Mouse (Mus musculus): ENCODE data around the gene 4931422A03Rik. TPM values are rescaled to one million over a fixed set of nuclear protein-coding genes. Genes with fewer than 3 reads are reported as not detected.
"Not testable (repeated sequence)": the region's sequence is repeated elsewhere in the genome, so short reads cannot be mapped to it uniquely, and the experiment has no call there.

Gene 4931422A03Rik
- polyA plus RNA-seq, 1 experiment: not detected

- Histone ChIP-seq H3K9ac (ENCODE audit: low read depth, poor library complexity, severe bottlenecking) (peak overlapping the region; percentile 17), H3K4me1 (ENCODE audit: control insufficient read depth, insufficient read depth, low read length) (peaks cover 2% of the 10 kb centered on the region), H3K27me3 (ENCODE audit: control insufficient read depth, insufficient read depth, low read length, poor library complexity, severe bottlenecking) (no peaks in the 10 kb centered on the region), H3K9me3 (replicated peaks; ENCODE audit: control insufficient read depth, insufficient read depth, low read length, poor library complexity, severe bottlenecking) (no peaks in the 10 kb centered on the region), H3K4me3 (ENCODE audit: low read depth, low read length) (peak overlapping the region; percentile 18; the same call in 1 of the 2 replicates), H3K36me3 (ENCODE audit: control insufficient read depth, insufficient read depth, low read length, poor library complexity, severe bottlenecking) (no peaks in the 10 kb centered on the region), H3K27ac (ENCODE audit: insufficient read depth, low read length) (peak overlapping the region; percentile 97)
- TF ChIP-seq CTCF (IDR thresholded peaks at IDR 0.05; ENCODE audit: low read depth, low read length) (no peak), POLR2A (IDR thresholded peaks at IDR 0.05; ENCODE audit: insufficient read depth, low read length) (no peak), EP300 (IDR thresholded peaks at IDR 0.05; ENCODE audit: insufficient read depth, low read depth, low read length) (no peak)
Measured at GRCm38 (mm10) chr2:103992162-103992561, 36.0 kb downstream of the 4931422A03Rik start.

DNA sequence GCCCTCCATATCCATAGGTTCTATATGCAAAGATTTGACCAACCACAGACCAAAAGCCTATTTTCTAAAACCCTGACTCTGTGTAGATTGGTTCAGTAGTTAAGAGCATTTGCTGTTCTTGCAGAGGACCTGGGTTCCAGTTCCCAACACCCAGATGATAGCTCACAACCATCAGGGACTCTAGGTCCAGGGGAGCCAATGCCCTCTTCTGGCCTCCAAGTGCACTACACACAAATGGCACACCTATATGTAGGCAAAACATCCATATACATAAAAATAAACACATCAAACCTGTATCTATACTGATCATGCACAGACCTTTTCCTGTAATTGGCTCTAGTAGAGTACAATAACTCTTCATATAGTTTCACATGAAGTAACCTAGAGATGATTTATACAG lies 36.9 kb downstream of the 4931422A03Rik start:
- peak; percentile 52 for TF ChIP-seq CTCF (IDR thresholded peaks at IDR 0.05; ENCODE audit: low read depth, low read length)
- TF ChIP-seq EP300 (IDR thresholded peaks at IDR 0.05; ENCODE audit: insufficient read depth, low read depth, low read length): no peak
- Histone ChIP-seq H3K4me3 (ENCODE audit: low read depth, low read length) (no peak overlapping the region), H3K9me3 (replicated peaks; ENCODE audit: control insufficient read depth, insufficient read depth, low read length, poor library complexity, severe bottlenecking) (no peaks in the 10 kb centered on the region), H3K27ac (ENCODE audit: insufficient read depth, low read length) (no peak overlapping the region), H3K36me3 (ENCODE audit: control insufficient read depth, insufficient read depth, low read length, poor library complexity, severe bottlenecking) (no peaks in the 10 kb centered on the region), H3K9ac (ENCODE audit: low read depth, poor library complexity, severe bottlenecking) (no peak overlapping the region), H3K4me1 (ENCODE audit: control insufficient read depth, insufficient read depth, low read length) (peaks cover 2% of the 10 kb centered on the region), H3K27me3 (ENCODE audit: control insufficient read depth, insufficient read depth, low read length, poor library complexity, severe bottlenecking) (no peaks in the 10 kb centered on the region)

- H3K36me3 ChIP-seq (ENCODE audit: control insufficient read depth, insufficient read depth, low read length, poor library complexity, severe bottlenecking): no peaks in the 10 kb centered on the region
- H3K9me3 ChIP-seq (replicated peaks; ENCODE audit: control insufficient read depth, insufficient read depth, low read length, poor library complexity, severe bottlenecking): no peaks in the 10 kb centered on the region
- H3K4me3 ChIP-seq (ENCODE audit: low read depth, low read length): no peak overlapping the region
- no peaks in the 10 kb centered on the region for H3K27me3 ChIP-seq (ENCODE audit: control insufficient read depth, insufficient read depth, low read length, poor library complexity, severe bottlenecking)
- peaks cover 2% of the 10 kb centered on the region for H3K4me1 ChIP-seq (ENCODE audit: control insufficient read depth, insufficient read depth, low read length)
- no peak for TF ChIP-seq POLR2A (IDR thresholded peaks at IDR 0.05; ENCODE audit: insufficient read depth, low read length)
- TF ChIP-seq EP300 (IDR thresholded peaks at IDR 0.05; ENCODE audit: insufficient read depth, low read depth, low read length): no peak
- TF ChIP-seq CTCF (IDR thresholded peaks at IDR 0.05; ENCODE audit: low read depth, low read length): no peak
- no peak overlapping the region for H3K27ac ChIP-seq (ENCODE audit: insufficient read depth, low read length)
- H3K9ac ChIP-seq (ENCODE audit: low read depth, poor library complexity, severe bottlenecking): no peak overlapping the region
Measured at GRCm38 (mm10) chr2:103989724-103990123, 38.4 kb downstream of the 4931422A03Rik start.

DNA sequence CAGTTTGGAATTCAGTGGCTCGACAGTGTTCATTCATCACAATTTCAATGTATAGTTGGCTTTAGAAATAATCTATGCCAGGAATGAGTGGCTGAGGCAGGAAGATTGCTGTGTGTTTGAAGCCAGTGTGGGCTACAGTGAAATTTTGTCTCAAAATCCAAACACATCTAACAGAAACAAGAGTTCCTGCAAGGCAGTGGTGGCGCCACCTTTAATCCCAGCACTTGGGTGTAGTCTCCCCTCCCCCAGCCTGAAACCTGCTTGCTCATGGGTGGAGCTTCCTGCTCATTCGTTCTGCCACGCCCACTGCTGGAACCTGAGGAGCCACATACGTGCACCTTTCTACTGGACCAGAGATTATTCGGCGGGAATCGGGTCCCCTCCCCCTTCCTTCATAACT lies 40.6 kb downstream of the 4931422A03Rik start:
- not testable (repeated sequence) for H3K36me3 ChIP-seq (ENCODE audit: control insufficient read depth, insufficient read depth, low read length, poor library complexity, severe bottlenecking); H3K4me3 ChIP-seq (ENCODE audit: low read depth, low read length); H3K4me1 ChIP-seq (ENCODE audit: control insufficient read depth, insufficient read depth, low read length); H3K9ac ChIP-seq (ENCODE audit: low read depth, poor library complexity, severe bottlenecking); H3K27me3 ChIP-seq (ENCODE audit: control insufficient read depth, insufficient read depth, low read length, poor library complexity, severe bottlenecking); H3K9me3 ChIP-seq (replicated peaks; ENCODE audit: control insufficient read depth, insufficient read depth, low read length, poor library complexity, severe bottlenecking)
- peak overlapping the region; percentile 60 for H3K27ac ChIP-seq (ENCODE audit: insufficient read depth, low read length)

DNA sequence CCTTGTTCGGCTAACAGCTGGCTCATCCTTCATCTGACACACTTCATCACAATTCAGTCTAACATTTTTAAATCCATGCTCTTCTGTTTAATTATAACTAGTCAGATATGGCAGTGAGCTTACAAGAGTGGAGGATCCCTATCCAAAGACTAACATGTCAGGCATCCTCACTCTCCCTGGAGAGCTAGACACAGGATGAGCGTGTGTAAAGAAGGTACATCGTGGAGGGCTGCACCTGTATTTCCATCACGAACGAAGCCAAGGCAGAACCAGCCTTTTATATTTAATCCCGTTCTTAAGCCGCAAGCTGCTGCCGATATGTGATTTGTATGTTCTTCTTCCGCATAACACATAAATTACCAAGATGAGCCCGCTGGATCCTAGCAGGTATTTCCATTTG lies 45.0 kb downstream of the 4931422A03Rik start:
- Histone ChIP-seq H3K27ac (ENCODE audit: insufficient read depth, low read length) (no peak overlapping the region), H3K9ac (ENCODE audit: low read depth, poor library complexity, severe bottlenecking) (no peak overlapping the region), H3K27me3 (ENCODE audit: control insufficient read depth, insufficient read depth, low read length, poor library complexity, severe bottlenecking) (no peaks in the 10 kb centered on the region), H3K9me3 (replicated peaks; ENCODE audit: control insufficient read depth, insufficient read depth, low read length, poor library complexity, severe bottlenecking) (no peaks in the 10 kb centered on the region), H3K36me3 (ENCODE audit: control insufficient read depth, insufficient read depth, low read length, poor library complexity, severe bottlenecking) (no peaks in the 10 kb centered on the region), H3K4me3 (ENCODE audit: low read depth, low read length) (no peak overlapping the region), H3K4me1 (ENCODE audit: control insufficient read depth, insufficient read depth, low read length) (peaks cover under 1% of the 10 kb centered on the region)
- TF ChIP-seq CTCF (IDR thresholded peaks at IDR 0.05; ENCODE audit: low read depth, low read length): no peak
- no peak for TF ChIP-seq POLR2A (IDR thresholded peaks at IDR 0.05; ENCODE audit: insufficient read depth, low read length)
- no peak for TF ChIP-seq EP300 (IDR thresholded peaks at IDR 0.05; ENCODE audit: insufficient read depth, low read depth, low read length)

DNA sequence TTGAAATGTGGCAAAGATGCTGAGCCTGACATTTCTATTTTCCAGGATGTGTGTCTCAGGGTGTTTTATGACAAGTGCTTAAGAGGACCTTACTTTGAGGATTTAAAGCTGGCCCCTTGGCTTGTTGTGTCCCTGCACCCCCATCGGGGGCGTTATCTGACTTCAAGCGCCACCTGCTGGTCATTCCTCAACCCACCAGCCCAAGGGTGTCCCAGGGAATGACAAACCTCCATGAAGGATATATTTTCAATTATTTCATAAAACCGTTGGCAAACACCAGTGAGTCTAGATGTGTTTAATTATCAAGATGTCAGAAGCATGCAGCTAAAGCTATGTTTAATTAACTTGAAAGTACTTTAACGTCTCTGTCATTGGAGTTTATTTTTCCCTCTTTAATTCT lies 45.9 kb downstream of the 4931422A03Rik start:
- TF ChIP-seq CTCF (IDR thresholded peaks at IDR 0.05; ENCODE audit: low read depth, low read length) (peak; percentile 82), POLR2A (IDR thresholded peaks at IDR 0.05; ENCODE audit: insufficient read depth, low read length) (no peak)
- Histone ChIP-seq H3K9ac (ENCODE audit: low read depth, poor library complexity, severe bottlenecking) (no peak overlapping the region), H3K9me3 (replicated peaks; ENCODE audit: control insufficient read depth, insufficient read depth, low read length, poor library complexity, severe bottlenecking) (no peaks in the 10 kb centered on the region), H3K27ac (ENCODE audit: insufficient read depth, low read length) (no peak overlapping the region), H3K27me3 (ENCODE audit: control insufficient read depth, insufficient read depth, low read length, poor library complexity, severe bottlenecking) (no peaks in the 10 kb centered on the region), H3K4me1 (ENCODE audit: control insufficient read depth, insufficient read depth, low read length) (no peaks in the 10 kb centered on the region), H3K4me3 (ENCODE audit: low read depth, low read length) (no peak overlapping the region), H3K36me3 (ENCODE audit: control insufficient read depth, insufficient read depth, low read length, poor library complexity, severe bottlenecking) (no peaks in the 10 kb centered on the region)
